Mouse (Mus musculus): ENCODE data around the gene Tnfrsf13c.

DNA sequence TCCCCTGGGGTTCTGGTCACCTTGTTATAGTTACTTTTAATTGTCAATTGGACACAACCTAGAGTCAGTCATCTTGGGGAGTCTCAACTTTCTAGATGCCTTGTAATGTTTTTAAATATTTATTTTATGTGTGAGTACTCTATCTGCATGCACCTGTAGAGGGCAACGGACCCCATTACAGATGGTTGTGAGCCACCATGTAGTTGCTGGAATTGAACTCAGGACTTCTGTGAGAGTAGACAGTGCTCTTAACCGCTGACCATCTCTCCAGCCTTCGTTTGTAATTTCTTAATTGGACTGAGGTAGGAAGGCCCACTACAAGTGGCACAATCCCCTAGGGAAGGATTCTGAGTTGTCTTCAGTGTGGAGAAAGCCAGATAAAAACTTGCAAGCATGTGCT, 19.1 kb upstream of the Tnfrsf13c start:
- TF ChIP-seq POLR2A (IDR thresholded peaks at IDR 0.05; ENCODE audit: insufficient read depth, low read depth, low read length) (no peak), CTCF (IDR thresholded peaks at IDR 0.05; ENCODE audit: insufficient read depth, low read depth, low read length) (no peak)
